Mouse (Mus musculus) forebrain, embryonic 16.5 days (tissue): ENCODE data around the gene Tln2. TPM values are rescaled to one million over a fixed set of nuclear protein-coding genes. Genes with fewer than 3 reads are reported as not detected.

Source experiments
- ATAC-seq: fragments of 200-750 bp; cut with Nextera tagmentation; 2 replicates; pipeline ENCODE4 v1.8.0; 2017; ENCODE audit warnings: mild to moderate bottlenecking, moderate library complexity
- H3K27ac ChIP-seq: fragments of 300-500 bp; sonication (generic); 2 replicates; pipeline ENCODE4 v1.5.1; 2014; ENCODE audit warnings: low read length, control low read depth
- H3K27me3 ChIP-seq: fragments of 300-500 bp; sonication (generic); replicated peaks from 2 replicates; pipeline ENCODE4 v1.6.1; 2014; ENCODE audit warnings: low read length; ENCODE audit not compliant: control insufficient read depth, insufficient read depth
- H3K36me3 ChIP-seq: fragments of 300-500 bp; sonication (generic); 2 replicates; pipeline ENCODE4 v1.6.1; 2014; ENCODE audit not compliant: control insufficient read depth, insufficient read depth
- H3K4me1 ChIP-seq: fragments of 300-500 bp; sonication (generic); replicated peaks from 2 replicates; pipeline ENCODE4 v1.6.1; 2014; ENCODE audit warnings: low read length; ENCODE audit not compliant: control insufficient read depth, insufficient read depth
- H3K4me2 ChIP-seq: fragments of 300-500 bp; sonication (generic); 2 replicates; pipeline ENCODE4 v1.6.1; 2014; ENCODE audit warnings: mild to moderate bottlenecking, low read length, control low read depth
- H3K4me3 ChIP-seq: fragments of 300-500 bp; sonication (generic); replicated peaks from 2 replicates; pipeline ENCODE4 v1.5.1; 2014; ENCODE audit warnings: mild to moderate bottlenecking, low read length, control low read depth
- H3K9ac ChIP-seq: fragments of 300-500 bp; sonication (generic); replicated peaks from 2 replicates; pipeline ENCODE4 v1.6.1; 2014; ENCODE audit warnings: low read depth, low read length, control low read depth
- H3K9me3 ChIP-seq: fragments of 300-500 bp; sonication (generic); 2 replicates; pipeline ENCODE4 v1.6.1; 2016; ENCODE audit warnings: low read length; ENCODE audit not compliant: control insufficient read depth
- WGBS: fragments of 180-500 bp; shearing (Covaris S2); extraction: QIAGEN DNeasy Blood & Tissue Kit; methylation state at CpG from one replicate; pipeline ENCODE4 v1.1.7; 2014; 5-methylcytosine and 5-hydroxymethylcytosine counted together
- polyA plus RNA-seq: library from polyadenylated mRNA; unstranded; fragments of >200 nt; fragmentation: Nextera tagmentation; extraction: Ambion mirVana; gene quantifications from 2 replicates; pipeline ENCODE4 v1.2.1, GENCODE M21; 2015

Gene Tln2
- polyA plus RNA-seq, 1 experiment from 2014 or later: 19.6 TPM

- Histone ChIP-seq H3K4me3 (no peak overlapping the region), H3K4me2 (no peak overlapping the region), H3K27me3 (no peaks in the 10 kb centered on the region), H3K27ac (no peak overlapping the region), H3K9me3 (0 out of 2 replicates have a peak, but pooled peaks cover 2% of the 10 kb centered on the region), H3K36me3 (no peaks in the 10 kb centered on the region), H3K9ac (no peak overlapping the region), H3K4me1 (no peaks in the 10 kb centered on the region)
- ATAC-seq: no peak
- WGBS: 80% methylated on average over 7 of the region's 7 CpGs
Observed at GRCm38 (mm10) chr9:67404736-67405135, 154.8 kb downstream of the Tln2 start.

GRCm38 (mm10) chr9:67399563-67399962, 159.9 kb downstream of the Tln2 start:
- H3K27me3 ChIP-seq: no peaks in the 10 kb centered on the region
- no peaks in the 10 kb centered on the region for H3K4me1 ChIP-seq
- no peaks in the 10 kb centered on the region for H3K36me3 ChIP-seq
- no peaks in the 10 kb centered on the region for H3K9me3 ChIP-seq
- H3K27ac ChIP-seq: no peak overlapping the region
- H3K4me3 ChIP-seq: no peak overlapping the region
- no peak overlapping the region for H3K9ac ChIP-seq
- 85% methylated on average over 6 of the region's 6 CpGs for WGBS
- ATAC-seq: no peak
- H3K4me2 ChIP-seq: no peak overlapping the region

- ATAC-seq: no peak
Observed at GRCm38 (mm10) chr9:67397756-67398155, 161.7 kb downstream of the Tln2 start.

GRCm38 (mm10) chr9:67396446-67396845, 163.1 kb downstream of the Tln2 start:
- Histone ChIP-seq H3K9me3 (no peaks in the 10 kb centered on the region), H3K36me3 (no peaks in the 10 kb centered on the region), H3K27me3 (no peaks in the 10 kb centered on the region), H3K4me1 (no peaks in the 10 kb centered on the region), H3K4me2 (no peak overlapping the region), H3K9ac (no peak overlapping the region), H3K4me3 (no peak overlapping the region), H3K27ac (no peak overlapping the region)
- no peak for ATAC-seq
- WGBS: 95% methylated on average over 3 of the region's 3 CpGs

More at GRCm38 (mm10) chr9:67397756-67398155, 161.7 kb downstream of the Tln2 start:
- H3K4me1 ChIP-seq: no peaks in the 10 kb centered on the region
- H3K36me3 ChIP-seq: no peaks in the 10 kb centered on the region
- H3K4me2 ChIP-seq: no peak overlapping the region
- WGBS: 90% methylated on average over 3 of the region's 3 CpGs
- H3K4me3 ChIP-seq: no peak overlapping the region
- H3K27ac ChIP-seq: no peak overlapping the region
- no peaks in the 10 kb centered on the region for H3K9me3 ChIP-seq
- H3K9ac ChIP-seq: no peak overlapping the region
- no peaks in the 10 kb centered on the region for H3K27me3 ChIP-seq

- 40% methylated on average over 9 of the region's 9 CpGs for WGBS
- H3K4me2 ChIP-seq: no peak overlapping the region
- no peak overlapping the region for H3K27ac ChIP-seq
- ATAC-seq: no peak
- no peaks in the 10 kb centered on the region for H3K36me3 ChIP-seq
- H3K9ac ChIP-seq: no peak overlapping the region
- H3K9me3 ChIP-seq: no peaks in the 10 kb centered on the region
- H3K4me1 ChIP-seq: no peaks in the 10 kb centered on the region
- no peaks in the 10 kb centered on the region for H3K27me3 ChIP-seq
- H3K4me3 ChIP-seq: no peak overlapping the region
Observed at GRCm38 (mm10) chr9:67384028-67384590, 175.4 kb downstream of the Tln2 start.

- Histone ChIP-seq H3K9ac (no peak overlapping the region), H3K4me3 (no peak overlapping the region), H3K4me2 (no peak overlapping the region), H3K27ac (no peak overlapping the region), H3K36me3 (no peaks in the 10 kb centered on the region), H3K9me3 (no peaks in the 10 kb centered on the region), H3K27me3 (no peaks in the 10 kb centered on the region), H3K4me1 (no peaks in the 10 kb centered on the region)
- WGBS: 76% methylated on average over 5 of the region's 5 CpGs
- no peak for ATAC-seq
Observed at GRCm38 (mm10) chr9:67380095-67380494, 179.4 kb downstream of the Tln2 start.

- WGBS: 94% methylated on average over 5 of the region's 5 CpGs
- H3K9me3 ChIP-seq: no peaks in the 10 kb centered on the region
- H3K36me3 ChIP-seq: no peaks in the 10 kb centered on the region
- H3K9ac ChIP-seq: no peak overlapping the region
- no peak overlapping the region for H3K27ac ChIP-seq
- H3K4me2 ChIP-seq: no peak overlapping the region
- no peak overlapping the region for H3K4me3 ChIP-seq
- H3K4me1 ChIP-seq: no peaks in the 10 kb centered on the region
- H3K27me3 ChIP-seq: no peaks in the 10 kb centered on the region
- ATAC-seq: no peak
Observed at GRCm38 (mm10) chr9:67378772-67379171, 180.7 kb downstream of the Tln2 start.

- 98% methylated on average over 3 of the region's 3 CpGs for WGBS
- Histone ChIP-seq H3K27ac (no peak overlapping the region), H3K4me2 (no peak overlapping the region), H3K9me3 (no peaks in the 10 kb centered on the region), H3K4me3 (no peak overlapping the region), H3K36me3 (no peaks in the 10 kb centered on the region), H3K9ac (no peak overlapping the region), H3K27me3 (no peaks in the 10 kb centered on the region), H3K4me1 (no peaks in the 10 kb centered on the region)
- ATAC-seq: no peak
Observed at GRCm38 (mm10) chr9:67368078-67368477, 191.4 kb downstream of the Tln2 start.

- Histone ChIP-seq H3K4me1 (peaks cover 3% of the 10 kb centered on the region; the same call in 1 of the 2 replicates), H3K27me3 (no peaks in the 10 kb centered on the region), H3K4me3 (no peak overlapping the region), H3K27ac (no peak overlapping the region), H3K9me3 (no peaks in the 10 kb centered on the region), H3K36me3 (no peaks in the 10 kb centered on the region), H3K9ac (no peak overlapping the region), H3K4me2 (no peak overlapping the region)
- 93% methylated on average over 10 of the region's 10 CpGs for WGBS
- ATAC-seq: no peak
Observed at GRCm38 (mm10) chr9:67362511-67362910, 197.0 kb downstream of the Tln2 start.

- no peak for ATAC-seq
- Histone ChIP-seq H3K36me3 (no peaks in the 10 kb centered on the region), H3K4me3 (no peak overlapping the region), H3K27ac (no peak overlapping the region), H3K27me3 (no peaks in the 10 kb centered on the region), H3K4me2 (no peak overlapping the region), H3K9ac (no peak overlapping the region), H3K9me3 (no peaks in the 10 kb centered on the region), H3K4me1 (peaks cover 3% of the 10 kb centered on the region; the same call in 1 of the 2 replicates)
- WGBS: 31% methylated on average over 2 of the region's 2 CpGs
Observed at GRCm38 (mm10) chr9:67362053-67362452, 197.4 kb downstream of the Tln2 start.
